Mouse (Mus musculus): Measurements from ENCODE around the gene Ccl24. TPM values are rescaled to one million over a fixed set of nuclear protein-coding genes. Genes with fewer than 3 reads are reported as not detected.

Gene Ccl24
- 3.9 TPM for polyA plus RNA-seq (2014; fragmentation: Illumina TruSeq; extraction: RNeasy Lipid Tissue Mini Kit (QIAGEN cat#74804); ENCODE audit: low read depth, low replicate concordance)

DNA sequence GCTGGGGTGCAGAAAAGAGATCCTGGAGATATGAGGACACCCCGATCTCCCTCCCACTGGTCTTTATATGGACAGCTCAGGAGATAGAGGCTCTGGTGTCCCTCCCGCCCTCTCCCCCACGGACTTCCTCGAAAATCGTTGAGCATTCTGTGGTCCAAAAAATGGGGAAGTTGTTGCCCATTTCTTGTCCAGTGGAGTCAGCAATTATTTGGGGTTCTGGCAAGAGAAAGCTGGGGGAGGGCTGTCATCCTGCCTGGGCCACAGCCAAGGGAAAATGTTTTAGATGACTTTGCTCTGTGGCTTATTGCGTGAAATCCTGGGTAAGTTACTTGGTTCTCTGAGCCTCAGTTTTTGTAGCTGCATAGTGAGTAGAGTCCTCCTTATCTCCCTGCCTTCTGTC lies at the start of gene Ccl24:
Gene Ccl24 (minus strand): TSS at position 44 of the 400 bp plus-strand sequence.

DNA sequence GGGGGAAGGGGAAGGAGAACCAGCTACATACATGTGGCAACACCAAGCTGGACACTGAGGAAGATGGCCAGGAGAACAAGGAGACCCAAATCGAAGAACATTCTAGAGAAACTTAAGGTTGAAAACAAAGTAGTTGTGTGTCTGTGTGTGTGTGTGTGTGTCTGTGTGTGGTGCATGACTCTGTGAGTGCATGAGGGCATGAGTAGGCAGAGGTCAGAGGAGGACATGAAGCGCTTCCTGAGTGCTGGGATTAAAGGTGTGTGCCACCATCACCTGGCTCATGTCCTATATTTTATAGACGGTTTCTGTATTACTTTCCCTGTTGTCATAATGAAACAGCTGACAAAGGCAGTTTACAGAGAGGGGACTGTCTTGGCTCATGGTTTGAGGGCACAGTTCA lies 9.4 kb downstream of the Ccl24 start, which contains the start of gene Ccl26:
Gene Ccl26 (minus strand): TSS at position 101 of the 400 bp plus-strand sequence.

DNA sequence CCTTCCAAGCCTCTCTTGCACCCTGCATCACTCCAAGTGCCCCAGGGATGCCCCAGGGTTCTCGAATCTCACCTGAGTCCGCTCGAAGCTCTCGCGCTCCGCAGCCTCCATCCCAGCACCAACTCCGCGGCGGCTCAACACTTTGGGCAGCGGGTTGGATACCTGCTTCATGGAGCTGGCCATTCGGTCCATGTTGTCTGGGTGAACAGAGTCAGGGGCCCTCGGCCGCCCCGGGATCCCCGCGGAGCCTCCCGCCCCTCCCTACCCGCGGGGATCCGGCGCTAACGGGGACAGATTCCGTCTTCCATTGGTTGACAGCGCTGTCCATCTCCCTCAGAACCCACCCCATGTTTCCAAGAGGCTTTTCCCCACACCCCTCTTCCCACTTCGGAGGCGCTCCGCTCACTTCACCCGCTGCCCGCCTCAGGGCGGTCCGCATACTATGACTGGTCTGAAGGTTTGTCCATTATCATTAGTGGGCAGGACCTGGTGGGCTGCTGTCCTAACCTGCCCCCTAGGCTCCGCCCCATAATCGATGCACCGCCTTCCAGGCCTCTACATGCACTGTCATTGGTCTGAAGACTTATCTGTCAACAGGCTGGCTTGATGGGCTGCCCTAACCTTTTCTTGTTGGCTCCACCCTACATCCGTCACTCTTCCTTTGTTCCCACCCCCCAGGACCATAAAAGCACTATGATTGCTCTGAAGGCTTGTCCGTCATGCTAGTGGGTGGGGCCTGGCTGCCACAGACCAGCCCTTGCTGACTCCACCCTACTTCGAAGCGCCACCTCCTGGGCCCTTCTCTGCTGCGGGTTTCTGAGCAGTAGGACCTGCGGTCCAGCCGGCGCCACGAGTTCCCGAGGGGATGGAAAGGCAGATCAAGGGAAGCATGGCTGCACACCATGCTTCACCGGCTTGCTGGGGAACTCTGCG lies 27.7 kb downstream of the Ccl24 start, which contains the start of gene Hip1:
Gene Hip1 (minus strand): TSS at position 256 of the 933 bp plus-strand sequence.

Other genes with a start within 250 kb of the Ccl24 start
- gene Fkbp6, start 223.0 kb downstream of the Ccl24 start, polyA plus RNA-seq (2014; fragmentation: Illumina TruSeq; extraction: RNeasy Lipid Tissue Mini Kit (QIAGEN cat#74804); ENCODE audit: low read depth, low replicate concordance) = not detected
- gene Trim50, start 219.8 kb downstream of the Ccl24 start, polyA plus RNA-seq (2014; fragmentation: Illumina TruSeq; extraction: RNeasy Lipid Tissue Mini Kit (QIAGEN cat#74804); ENCODE audit: low read depth, low replicate concordance) = not detected
- 18.7 TPM for gene Nsun5, start 203.1 kb downstream of the Ccl24 start, polyA plus RNA-seq (2014; fragmentation: Illumina TruSeq; extraction: RNeasy Lipid Tissue Mini Kit (QIAGEN cat#74804); ENCODE audit: low read depth, low replicate concordance)
- 10.7 TPM for gene Pom121, start 178.5 kb downstream of the Ccl24 start, polyA plus RNA-seq (2014; fragmentation: Illumina TruSeq; extraction: RNeasy Lipid Tissue Mini Kit (QIAGEN cat#74804); ENCODE audit: low read depth, low replicate concordance)
- gene Hip1, start 27.9 kb downstream of the Ccl24 start, polyA plus RNA-seq (2014; fragmentation: Illumina TruSeq; extraction: RNeasy Lipid Tissue Mini Kit (QIAGEN cat#74804); ENCODE audit: low read depth, low replicate concordance) = 21.3 TPM
- not detected for gene Ccl26, start 9.5 kb downstream of the Ccl24 start, polyA plus RNA-seq (2014; fragmentation: Illumina TruSeq; extraction: RNeasy Lipid Tissue Mini Kit (QIAGEN cat#74804); ENCODE audit: low read depth, low replicate concordance)
- gene Rhbdd2, start 59.6 kb upstream of the Ccl24 start, polyA plus RNA-seq (2014; fragmentation: Illumina TruSeq; extraction: RNeasy Lipid Tissue Mini Kit (QIAGEN cat#74804); ENCODE audit: low read depth, low replicate concordance) = 12.3 TPM
- gene Por, start 97.0 kb upstream of the Ccl24 start, polyA plus RNA-seq (2014; fragmentation: Illumina TruSeq; extraction: RNeasy Lipid Tissue Mini Kit (QIAGEN cat#74804); ENCODE audit: low read depth, low replicate concordance) = 41.4 TPM
- gene Tmem120a, start 171.4 kb upstream of the Ccl24 start, polyA plus RNA-seq (2014; fragmentation: Illumina TruSeq; extraction: RNeasy Lipid Tissue Mini Kit (QIAGEN cat#74804); ENCODE audit: low read depth, low replicate concordance) = 18.0 TPM
- not detected for gene Styxl1, start 205.3 kb upstream of the Ccl24 start, polyA plus RNA-seq (2014; fragmentation: Illumina TruSeq; extraction: RNeasy Lipid Tissue Mini Kit (QIAGEN cat#74804); ENCODE audit: low read depth, low replicate concordance)
- gene Mdh2, start 205.4 kb upstream of the Ccl24 start, polyA plus RNA-seq (2014; fragmentation: Illumina TruSeq; extraction: RNeasy Lipid Tissue Mini Kit (QIAGEN cat#74804); ENCODE audit: low read depth, low replicate concordance) = 1,891 TPM
- not detected for gene Srrm3, start 233.8 kb upstream of the Ccl24 start, polyA plus RNA-seq (2014; fragmentation: Illumina TruSeq; extraction: RNeasy Lipid Tissue Mini Kit (QIAGEN cat#74804); ENCODE audit: low read depth, low replicate concordance)